Mouse (Mus musculus) heart, adult 2 months (tissue): Measurements from ENCODE around the gene Polr3h.

Source experiments
- CTCF ChIP-seq: fragments of 200-600 bp; IDR thresholded peaks from 2 replicates; pipeline ENCODE4 v1.8.1; 2022; ENCODE audit warnings: antibody characterized with exemption, mild to moderate bottlenecking, moderate library complexity
- EP300 ChIP-seq: fragments of 200-500 bp; IDR thresholded peaks from 2 replicates; pipeline ENCODE4 v1.6.1; 2011; ENCODE audit warnings: low read depth, low read length, control low read depth; ENCODE audit not compliant: insufficient read depth
- POLR2A ChIP-seq: fragments of 200-500 bp; IDR thresholded peaks from 2 replicates; pipeline ENCODE4 v1.6.1; 2011; ENCODE audit warnings: mild to moderate bottlenecking, low read depth, low read length, control low read depth; ENCODE audit not compliant: insufficient read depth

GRCm38 (mm10) chr15:81882348-81882747 lies 43.7 kb downstream of the Polr3h start:
- TF ChIP-seq EP300 (no peak), CTCF (no peak), POLR2A (no peak)
